Mouse (Mus musculus): ENCODE results near the gene Kif16b. TPM values are rescaled to one million over a fixed set of nuclear protein-coding genes. Genes with fewer than 3 reads are reported as not detected.

Kif16b gene
- total and polyA plus RNA-seq, 3 experiments = 7.8 to 9.5 (median 8.0) TPM

- Histone ChIP-seq H3K4me3 (replicated peaks in 1 of 3; ENCODE audit: low read depth in 2 of 3, low read length in 2 of 3, poor library complexity in 1 of 3) (no peak overlapping the region), H3K27me3 (replicated peaks) (no peaks in the 10 kb centered on the region), H3K4me1 (ENCODE audit: control insufficient read depth in 1 of 2, insufficient read depth in 2 of 2) (no peaks in the 10 kb centered on the region), H3K4me2 (ENCODE audit: insufficient read depth, low read depth, poor library complexity, severe bottlenecking) (no peak overlapping the region), H3K27ac (ENCODE audit: insufficient read depth, low read depth) (no peak overlapping the region), H3K9me3 (replicated peaks; ENCODE audit: low read length) (no peaks in the 10 kb centered on the region), H3K79me2 (replicated peaks; ENCODE audit: control insufficient read depth, extremely low read depth, insufficient read depth, poor library complexity, severe bottlenecking) (no peaks in the 10 kb centered on the region), H3K36me3 (replicated peaks in 1 of 2; ENCODE audit: control insufficient read depth in 1 of 2, insufficient read depth in 1 of 2, low read length in 1 of 2) (peaks cover 0 to 19% of the 10 kb centered on the region in 2 experiments), H3K9ac (ENCODE audit: insufficient read depth, low read depth) (no peak overlapping the region)
- no peak for DNase-seq (ENCODE audit: extremely low read depth)
- TF ChIP-seq TBP (conservative IDR thresholded peaks at IDR 0.05; ENCODE audit: low read depth, low read length) (no peak), HCFC1 (IDR thresholded peaks at IDR 0.05; ENCODE audit: low read depth, low read length) (no peak), USF1 (IDR thresholded peaks at IDR 0.05; ENCODE audit: low read depth, low read length) (no peak), E2F4 (IDR thresholded peaks at IDR 0.05; ENCODE audit: insufficient replicate concordance, low read depth, low read length) (no peak), JUND (conservative IDR thresholded peaks at IDR 0.05; ENCODE audit: low read depth, low read length) (no peak), GABPA (IDR thresholded peaks at IDR 0.05; ENCODE audit: insufficient replicate concordance, low read depth, low read length) (no peak), MAZ (IDR thresholded peaks at IDR 0.05; ENCODE audit: low read depth, low read length) (no peak), SIN3A (IDR thresholded peaks at IDR 0.05; ENCODE audit: low read length) (no peak), ELF1 (IDR thresholded peaks at IDR 0.05; ENCODE audit: low read depth, low read length) (no peak), UBTF (IDR thresholded peaks at IDR 0.05; ENCODE audit: low read depth, low read length) (no peak), ZKSCAN1 (IDR thresholded peaks at IDR 0.05; ENCODE audit: borderline replicate concordance, low read depth, low read length) (no peak), ETS1 (conservative IDR thresholded peaks at IDR 0.05; ENCODE audit: low read depth, low read length) (no peak), RAD21 (IDR thresholded peaks at IDR 0.05; ENCODE audit: low read depth, low read length) (no peak), PAX5 (IDR thresholded peaks at IDR 0.05; ENCODE audit: low read length) (no peak), CHD2 (IDR thresholded peaks at IDR 0.05; ENCODE audit: low read length) (no peak), MXI1 (IDR thresholded peaks at IDR 0.05; ENCODE audit: low read depth, low read length) (no peak), MYC (IDR thresholded peaks at IDR 0.05; ENCODE audit: low read depth, low read length) (no peak), SMC3 (IDR thresholded peaks at IDR 0.05; ENCODE audit: low read depth, low read length) (no peak)
- in situ Hi-C loops (cut with MboI; ENCODE audit: low pct_ligation_motif_present, low pct_unique_long_range_greater_than_20kb, low sequenced_read_pairs) = no loop called here
- dilution Hi-C loops (cut with MboI; ENCODE audit: extremely low pct_ligation_motif_present, extremely low pct_unique_long_range_greater_than_20kb, low sequenced_read_pairs) = no loop called here
Observed at GRCm38 (mm10) chr2:142732370-142732769, 169.0 kb downstream of the Kif16b start.

GRCm38 (mm10) chr2:142731778-142732092 lies 169.6 kb downstream of the Kif16b start:
- H3K27me3 ChIP-seq (replicated peaks) = no peaks in the 10 kb centered on the region
- H3K4me1 ChIP-seq (ENCODE audit: control insufficient read depth in 1 of 2, insufficient read depth in 2 of 2) = no peaks in the 10 kb centered on the region
- dilution Hi-C loops (cut with MboI; ENCODE audit: extremely low pct_ligation_motif_present, extremely low pct_unique_long_range_greater_than_20kb, low sequenced_read_pairs) (no loop called here), in situ Hi-C loops (cut with MboI; ENCODE audit: low pct_ligation_motif_present, low pct_unique_long_range_greater_than_20kb, low sequenced_read_pairs) (no loop called here)
- peaks cover 0 to 12% of the 10 kb centered on the region in 2 experiments for H3K36me3 ChIP-seq (replicated peaks in 1 of 2; ENCODE audit: control insufficient read depth in 1 of 2, insufficient read depth in 1 of 2, low read length in 1 of 2)
- no peak overlapping the region for H3K4me2 ChIP-seq (ENCODE audit: insufficient read depth, low read depth, poor library complexity, severe bottlenecking)
- TF ChIP-seq TCF12 (IDR thresholded peaks at IDR 0.05; ENCODE audit: low read depth, low read length) = no peak
- no peak for TF ChIP-seq JUND (conservative IDR thresholded peaks at IDR 0.05; ENCODE audit: low read depth, low read length)
- H3K79me2 ChIP-seq (replicated peaks; ENCODE audit: control insufficient read depth, extremely low read depth, insufficient read depth, poor library complexity, severe bottlenecking) = no peaks in the 10 kb centered on the region
- H3K9me3 ChIP-seq (replicated peaks; ENCODE audit: low read length) = no peaks in the 10 kb centered on the region
- H3K9ac ChIP-seq (ENCODE audit: insufficient read depth, low read depth) = no peak overlapping the region
- no peak overlapping the region for H3K27ac ChIP-seq (ENCODE audit: insufficient read depth, low read depth)
- no peak for DNase-seq (ENCODE audit: extremely low read depth)
- no peak overlapping the region for H3K4me3 ChIP-seq (replicated peaks in 1 of 3; ENCODE audit: low read depth in 2 of 3, low read length in 2 of 3, poor library complexity in 1 of 3)

All from CH12.LX (cell line).